Mouse (Mus musculus) neural tube, embryonic 11.5 days (tissue): ENCODE results near the gene Apold1. TPM values are rescaled to one million over a fixed set of nuclear protein-coding genes. Genes with fewer than 3 reads are reported as not detected.

ENCODE experiments used
- ATAC-seq: fragments of 200-750 bp; cut with Nextera tagmentation; 2 replicates; pipeline ENCODE4 v1.8.0; 2017; ENCODE audit warnings: moderate number of reproducible peaks, mild to moderate bottlenecking, moderate TSS enrichment, moderate library complexity; ENCODE audit not compliant: insufficient read depth, low FRiP score, low TSS enrichment
- DNase-seq: peaks from one replicate; pipeline ENCODE4 v3.0.0-alpha.2; 2015; ENCODE audit warnings: low spot score
- H3K27ac ChIP-seq: fragments of 300-500 bp; sonication (generic); 2 replicates; pipeline ENCODE4 v1.5.1; 2014; ENCODE audit warnings: low read depth, mild to moderate bottlenecking, low read length
- H3K27me3 ChIP-seq: fragments of 300-500 bp; sonication (generic); 2 replicates; pipeline ENCODE4 v1.6.1; 2014; ENCODE audit warnings: mild to moderate bottlenecking, low read length, mixed read lengths; ENCODE audit not compliant: control insufficient read depth, insufficient read depth
- H3K36me3 ChIP-seq: fragments of 300-500 bp; sonication (generic); 2 replicates; pipeline ENCODE4 v1.6.1; 2014; ENCODE audit warnings: mild to moderate bottlenecking, low read length, moderate library complexity, mixed read lengths; ENCODE audit not compliant: control insufficient read depth, insufficient read depth
- H3K4me1 ChIP-seq: fragments of 300-500 bp; sonication (generic); 2 replicates; pipeline ENCODE4 v1.6.1; 2014; ENCODE audit warnings: low read length, mixed read lengths; ENCODE audit not compliant: control insufficient read depth, insufficient read depth
- H3K4me2 ChIP-seq: fragments of 300-500 bp; sonication (generic); 2 replicates; pipeline ENCODE4 v1.6.1; 2014; ENCODE audit warnings: low read depth, mild to moderate bottlenecking, moderate library complexity
- H3K4me3 ChIP-seq: fragments of 300-500 bp; sonication (generic); 2 replicates; pipeline ENCODE4 v1.5.1; 2014; ENCODE audit warnings: low read depth, low read length
- H3K9ac ChIP-seq: fragments of 300-500 bp; sonication (generic); 2 replicates; pipeline ENCODE4 v1.6.1; 2014; ENCODE audit warnings: mild to moderate bottlenecking, low read length
- H3K9me3 ChIP-seq: fragments of 300-500 bp; sonication (generic); 2 replicates; pipeline ENCODE4 v1.6.1; 2016; ENCODE audit warnings: low read length; ENCODE audit not compliant: control insufficient read depth
- WGBS: fragments of 180-500 bp; shearing (Covaris S2); extraction: QIAGEN DNeasy Blood & Tissue Kit; methylation state at CpG from one replicate; pipeline ENCODE4 v1.1.7; 2014; 5-methylcytosine and 5-hydroxymethylcytosine counted together
- polyA plus RNA-seq: library from polyadenylated mRNA; unstranded; fragments of >200 nt; fragmentation: Nextera tagmentation; extraction: Ambion mirVana; gene quantifications from 2 replicates; pipeline ENCODE4 v1.2.1, GENCODE M21; 2014

Gene Apold1
- polyA plus RNA-seq, 1 experiment from 2014 or later = 2.8 TPM

DNA sequence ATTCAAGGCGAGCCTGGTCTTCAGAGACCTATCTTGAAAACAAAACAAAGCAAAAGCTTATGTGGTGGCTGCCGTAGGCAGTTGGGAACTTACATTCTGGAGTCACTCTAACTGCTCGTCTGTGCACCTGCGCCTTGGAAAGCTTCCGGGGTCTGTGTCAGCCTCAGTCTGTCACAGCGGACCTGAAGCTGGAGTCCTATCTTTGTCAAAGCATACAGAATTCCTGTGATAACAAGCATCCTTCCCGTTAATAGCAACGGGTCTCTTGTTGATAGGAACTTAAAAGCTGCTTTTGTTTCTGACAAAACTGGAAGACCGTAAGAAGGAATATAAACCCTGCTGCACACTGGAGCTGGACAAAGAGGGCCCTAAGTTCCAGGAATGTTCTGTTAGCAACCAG lies 6.9 kb downstream of the Apold1 start:
- ATAC-seq = no peak
- H3K4me1 ChIP-seq = peaks cover 5% of the 10 kb centered on the region
- no peaks in the 10 kb centered on the region for H3K27me3 ChIP-seq
- no peak overlapping the region for H3K27ac ChIP-seq
- no peaks in the 10 kb centered on the region for H3K9me3 ChIP-seq
- H3K4me2 ChIP-seq = no peak overlapping the region
- no peak overlapping the region for H3K4me3 ChIP-seq
- no peak overlapping the region for H3K9ac ChIP-seq
- DNase-seq = no peak
- 82% methylated on average over 9 of the region's 9 CpGs for WGBS
- no peaks in the 10 kb centered on the region for H3K36me3 ChIP-seq

DNA sequence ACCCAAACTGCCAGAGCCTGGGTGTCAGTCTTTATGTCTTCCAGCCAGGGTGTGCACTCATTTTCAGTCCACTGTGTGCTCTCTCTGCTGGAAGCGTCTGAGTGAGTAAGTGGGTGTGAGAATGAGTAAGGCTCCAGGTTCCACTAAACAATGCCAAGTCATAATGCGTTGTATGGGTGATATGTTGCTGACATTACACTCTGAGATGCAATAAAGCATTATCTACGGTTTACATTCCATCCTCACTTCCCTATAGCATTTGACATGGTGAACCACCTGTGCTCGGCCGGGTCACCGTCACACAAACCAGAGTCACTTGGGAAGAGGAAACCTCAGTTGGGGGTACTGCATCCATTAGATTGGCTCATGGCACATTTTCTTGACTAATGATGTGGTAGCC lies 9.2 kb downstream of the Apold1 start:
- H3K27me3 ChIP-seq = no peaks in the 10 kb centered on the region
- no peaks in the 10 kb centered on the region for H3K36me3 ChIP-seq
- no peaks in the 10 kb centered on the region for H3K9me3 ChIP-seq
- DNase-seq = no peak
- H3K27ac ChIP-seq = no peak overlapping the region
- H3K4me2 ChIP-seq = no peak overlapping the region
- no peak for ATAC-seq
- H3K9ac ChIP-seq = no peak overlapping the region
- 95% methylated on average over 6 of the region's 6 CpGs for WGBS
- H3K4me1 ChIP-seq = no peaks in the 10 kb centered on the region
- H3K4me3 ChIP-seq = no peak overlapping the region

DNA sequence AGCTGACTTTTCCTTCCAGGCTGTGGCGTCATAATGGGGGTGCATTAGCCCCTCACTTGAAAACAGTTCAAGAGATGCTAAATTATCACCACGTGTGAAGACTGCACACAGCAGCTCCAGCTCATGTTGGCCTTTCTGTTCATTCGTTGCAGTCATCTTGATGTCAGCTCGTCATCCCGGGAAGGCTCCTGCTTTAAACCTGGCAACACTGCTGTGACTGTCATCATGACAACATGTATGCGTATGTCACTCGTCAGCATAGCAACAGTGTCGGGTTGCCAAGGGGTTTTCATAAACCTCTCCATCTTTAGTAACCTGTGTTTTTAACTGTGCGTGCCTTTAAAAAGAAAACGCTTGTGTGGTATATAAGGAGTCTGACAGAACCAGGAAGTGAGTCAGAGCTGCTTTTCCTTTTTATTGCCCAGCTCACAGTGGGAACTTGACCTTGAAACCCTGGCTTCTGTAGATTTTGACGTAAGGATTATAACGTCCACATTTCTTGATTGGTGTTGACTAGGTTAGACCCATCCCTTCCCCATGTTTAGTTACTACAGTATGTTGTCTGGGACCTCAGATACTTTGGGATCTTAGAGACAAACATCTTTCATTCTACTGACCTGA lies 12.6 kb downstream of the Apold1 start:
- DNase-seq (no peak), ATAC-seq (no peak)
- Histone ChIP-seq H3K4me1 (no peaks in the 10 kb centered on the region), H3K4me2 (no peak overlapping the region), H3K4me3 (no peak overlapping the region), H3K36me3 (no peaks in the 10 kb centered on the region), H3K9me3 (no peaks in the 10 kb centered on the region), H3K27me3 (no peaks in the 10 kb centered on the region), H3K27ac (no peak overlapping the region), H3K9ac (no peak overlapping the region)
- 76% methylated on average over 12 of the region's 12 CpGs for WGBS

DNA sequence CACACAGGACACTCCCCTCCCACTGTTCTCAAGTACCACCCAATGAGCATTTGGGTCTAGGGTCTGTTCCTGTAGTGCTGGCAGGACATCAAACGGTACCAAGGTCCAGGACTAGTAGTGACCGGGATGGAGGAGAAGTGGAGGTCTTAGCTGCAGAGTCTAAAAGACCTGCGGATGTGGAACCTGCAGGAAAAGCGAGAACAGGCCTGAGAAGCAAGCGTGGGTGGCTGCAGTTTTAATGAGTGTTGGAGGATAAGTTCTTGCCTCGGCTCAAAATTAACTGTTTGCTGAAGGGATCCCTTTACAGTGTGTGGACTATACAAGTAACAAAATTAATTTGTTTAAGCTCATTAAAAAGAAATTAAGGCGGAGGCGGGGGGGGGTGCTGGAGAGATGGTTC lies 13.5 kb downstream of the Apold1 start:
- Histone ChIP-seq H3K9me3 (no peaks in the 10 kb centered on the region), H3K4me1 (no peaks in the 10 kb centered on the region), H3K9ac (no peak overlapping the region), H3K4me2 (no peak overlapping the region), H3K4me3 (no peak overlapping the region), H3K27ac (no peak overlapping the region), H3K27me3 (no peaks in the 10 kb centered on the region), H3K36me3 (no peaks in the 10 kb centered on the region)
- WGBS = 80% methylated on average over 8 of the region's 8 CpGs
- no peak for ATAC-seq
- DNase-seq = no peak

DNA sequence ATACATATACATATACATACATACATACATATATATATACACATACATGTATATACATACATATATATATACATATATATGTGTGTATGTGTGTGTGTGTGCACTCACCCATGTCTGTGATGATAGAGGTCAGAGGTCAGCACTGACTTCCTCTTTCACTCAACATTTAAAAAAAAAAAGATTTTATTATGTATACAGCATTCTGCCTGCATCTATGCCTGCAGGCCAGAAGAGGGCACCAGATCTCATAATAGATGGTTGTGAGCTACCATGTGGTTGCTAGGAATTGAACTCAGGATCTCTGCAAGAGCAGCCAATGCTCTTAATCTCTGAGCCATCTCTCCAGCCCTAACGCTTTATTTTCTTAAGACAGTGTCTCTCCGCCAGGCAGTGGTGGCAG lies 15.4 kb downstream of the Apold1 start:
- no peaks in the 10 kb centered on the region for H3K4me1 ChIP-seq
- H3K9me3 ChIP-seq = no peaks in the 10 kb centered on the region
- H3K4me3 ChIP-seq = no peak overlapping the region
- H3K27me3 ChIP-seq = no peaks in the 10 kb centered on the region
- DNase-seq (no peak), ATAC-seq (no peak)
- H3K4me2 ChIP-seq = no peak overlapping the region
- H3K27ac ChIP-seq = no peak overlapping the region
- H3K36me3 ChIP-seq = no peaks in the 10 kb centered on the region
- WGBS = 77% methylated on average over 2 of the region's 2 CpGs
- no peak overlapping the region for H3K9ac ChIP-seq

DNA sequence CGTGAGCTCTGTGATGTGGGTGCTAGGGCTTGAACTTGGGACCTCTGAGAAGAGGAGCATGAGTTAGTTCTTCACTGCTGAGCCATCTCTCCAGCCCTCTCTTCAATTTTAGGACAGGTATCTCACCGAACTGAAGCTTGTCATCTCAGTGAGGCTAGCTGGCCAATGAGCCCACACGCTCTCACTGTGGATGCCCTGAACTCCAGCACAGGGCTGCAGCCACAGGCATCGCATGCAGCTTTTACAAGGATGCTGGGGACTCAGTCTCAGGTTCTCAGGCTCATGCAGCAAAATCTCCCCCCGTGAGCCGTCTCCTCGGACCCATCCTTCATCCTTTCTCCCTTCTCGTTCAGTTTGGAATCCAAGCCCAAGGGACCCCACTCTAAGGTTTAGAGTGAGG lies 16.6 kb downstream of the Apold1 start:
- ATAC-seq (no peak), DNase-seq (no peak)
- Histone ChIP-seq H3K27ac (no peak overlapping the region), H3K36me3 (no peaks in the 10 kb centered on the region), H3K9ac (no peak overlapping the region), H3K4me2 (no peak overlapping the region), H3K4me1 (no peaks in the 10 kb centered on the region), H3K4me3 (no peak overlapping the region), H3K27me3 (no peaks in the 10 kb centered on the region), H3K9me3 (no peaks in the 10 kb centered on the region)
- 83% methylated on average over 8 of the region's 8 CpGs for WGBS

DNA sequence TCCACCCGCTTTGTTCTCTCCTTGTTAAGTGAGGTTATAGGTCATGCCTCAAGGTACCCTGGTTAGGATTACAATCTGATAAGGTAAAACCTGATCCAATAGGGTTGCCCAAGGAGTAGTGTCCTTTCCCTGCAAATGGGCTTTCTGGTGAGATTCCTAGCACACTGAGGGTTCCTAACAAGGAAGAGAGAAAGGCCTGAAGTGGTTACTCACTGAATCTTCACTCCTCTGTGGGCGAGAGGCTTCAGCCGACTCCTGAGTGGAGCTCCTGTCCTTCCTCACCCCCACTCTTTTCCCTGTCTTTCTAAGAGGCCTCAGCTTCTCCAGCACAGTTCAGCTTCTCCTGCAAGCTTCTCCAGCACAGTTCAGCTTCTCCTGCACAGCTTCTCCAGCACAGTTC lies 17.3 kb downstream of the Apold1 start:
- no peak overlapping the region for H3K27ac ChIP-seq
- WGBS = 76% methylated on average over 3 of the region's 3 CpGs
- no peaks in the 10 kb centered on the region for H3K36me3 ChIP-seq

DNA sequence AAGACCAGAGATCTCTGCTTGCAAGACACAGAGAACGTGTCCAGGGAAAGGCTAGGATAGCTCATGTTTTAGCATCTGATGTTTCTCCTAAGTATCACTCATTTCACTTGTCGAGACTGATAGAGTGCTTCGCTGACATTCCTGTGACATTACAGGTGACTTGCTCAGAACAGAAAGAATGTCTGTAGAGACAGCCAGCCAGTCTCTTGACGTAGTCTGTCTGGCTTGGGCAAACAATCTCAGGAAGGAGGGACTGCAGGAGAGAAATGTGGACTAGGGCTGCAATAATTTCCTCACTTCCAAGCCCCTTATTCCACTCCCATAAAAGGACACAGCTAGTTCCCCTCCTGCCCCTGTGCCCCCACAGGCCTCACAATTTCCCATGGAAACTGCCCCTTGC lies 18.8 kb downstream of the Apold1 start:
- H3K4me2 ChIP-seq = no peak overlapping the region
- H3K4me3 ChIP-seq = no peak overlapping the region
- WGBS = 74% methylated on average over 4 of the region's 4 CpGs

More for the DNA sequence above, 17.3 kb downstream of the Apold1 start:
- no peak overlapping the region for H3K4me2 ChIP-seq
- no peaks in the 10 kb centered on the region for H3K4me1 ChIP-seq
- H3K4me3 ChIP-seq = no peak overlapping the region
- no peaks in the 10 kb centered on the region for H3K27me3 ChIP-seq
- H3K9ac ChIP-seq = no peak overlapping the region
- H3K9me3 ChIP-seq = no peaks in the 10 kb centered on the region
- no peak for DNase-seq
- ATAC-seq = no peak

DNA sequence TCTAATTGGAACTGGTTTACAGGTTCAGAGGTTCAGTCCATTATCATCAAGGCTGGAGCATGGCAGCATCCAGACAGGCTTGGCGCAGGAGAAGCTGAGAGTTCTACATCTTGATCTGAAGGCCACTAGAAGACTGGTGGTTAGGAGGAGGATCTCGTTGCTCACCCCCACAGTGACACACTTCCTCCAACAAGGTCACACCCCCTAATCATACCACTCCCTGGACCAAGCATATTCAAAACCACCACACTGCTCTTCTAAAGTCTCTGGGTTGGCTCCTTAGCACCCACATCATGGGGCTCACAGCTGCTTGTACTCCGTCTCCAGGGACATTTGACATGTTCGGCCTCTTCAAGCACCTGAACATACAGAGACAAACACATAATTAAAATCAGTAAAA lies 20.5 kb downstream of the Apold1 start:
- 90% methylated on average over 4 of the region's 4 CpGs for WGBS
- no peak overlapping the region for H3K9ac ChIP-seq
- H3K27me3 ChIP-seq = no peaks in the 10 kb centered on the region
- no peak overlapping the region for H3K4me2 ChIP-seq
- H3K27ac ChIP-seq = no peak overlapping the region
- H3K9me3 ChIP-seq = no peaks in the 10 kb centered on the region
- H3K4me1 ChIP-seq = no peaks in the 10 kb centered on the region
- ATAC-seq (no peak), DNase-seq (no peak)
- H3K36me3 ChIP-seq = no peaks in the 10 kb centered on the region
- H3K4me3 ChIP-seq = no peak overlapping the region

More for the DNA sequence above, 18.8 kb downstream of the Apold1 start:
- H3K36me3 ChIP-seq = no peaks in the 10 kb centered on the region
- DNase-seq (no peak), ATAC-seq (no peak)
- no peak overlapping the region for H3K9ac ChIP-seq
- no peaks in the 10 kb centered on the region for H3K4me1 ChIP-seq
- no peak overlapping the region for H3K27ac ChIP-seq
- H3K27me3 ChIP-seq = no peaks in the 10 kb centered on the region
- H3K9me3 ChIP-seq = no peaks in the 10 kb centered on the region
